Mouse (Mus musculus) right cerebral cortex, postnatal 10 days (tissue): ENCODE results near the gene Anxa9.

Source experiments
- DNase-seq, 2 experiments: peaks; one replicate each; pipeline ENCODE4 v3.0.0; 2021; ENCODE audit warnings: low spot score in 2 of 2

Anxa9 gene

GRCm38 (mm10) chr3:95314075-95314474 is 7.1 kb upstream of the Anxa9 start:
- no peak for DNase-seq

- DNase-seq = no peak
These were observed 6.5 kb upstream of the Anxa9 start for GRCm38 (mm10) chr3:95313476-95313875.

- no peak for DNase-seq
These were observed 5.6 kb upstream of the Anxa9 start for GRCm38 (mm10) chr3:95312623-95313022.

DNA sequence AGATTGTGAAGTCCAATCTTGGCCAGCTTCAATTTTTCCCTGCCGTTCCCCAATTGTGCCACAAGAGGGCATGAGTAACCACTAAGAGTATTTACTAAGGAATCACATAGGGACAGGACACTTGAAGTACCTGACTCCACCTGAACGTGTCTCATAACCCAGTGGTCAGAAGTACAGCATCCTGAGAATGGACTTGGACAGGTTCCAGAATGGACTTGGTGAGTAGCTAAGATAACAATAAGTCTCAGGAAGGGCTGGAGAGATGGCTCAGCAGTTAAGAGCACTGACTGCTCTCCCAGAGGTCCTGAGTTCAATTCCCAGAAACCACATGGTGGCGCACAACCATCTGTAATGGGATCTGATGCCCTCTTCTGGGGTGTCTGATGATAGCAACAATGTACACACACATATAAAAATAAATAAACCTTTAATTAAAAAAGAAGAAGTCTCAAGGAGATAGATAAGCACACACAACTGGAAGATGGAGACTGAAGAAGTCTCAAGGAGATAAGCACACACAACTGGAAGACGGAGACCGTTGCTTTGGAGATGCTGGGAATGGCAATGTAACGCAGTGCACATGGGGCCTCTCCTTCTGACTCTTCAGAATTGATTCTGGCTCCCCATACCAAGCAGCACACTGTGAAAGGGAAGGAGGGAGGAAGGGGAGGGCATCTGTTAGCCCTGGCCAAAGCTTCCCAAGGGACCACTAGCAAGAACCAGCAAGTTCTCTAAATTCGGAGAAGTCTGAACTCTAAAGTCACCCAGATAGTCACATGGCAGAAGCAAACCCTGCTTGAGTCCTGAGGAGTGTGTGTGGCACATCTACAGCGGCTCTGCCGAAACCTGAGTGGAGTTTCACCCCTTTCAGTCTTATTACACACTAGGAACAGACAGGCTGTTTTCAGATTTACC is 4.2 kb upstream of the Anxa9 start:
- DNase-seq = peak; percentile 65 to 72

DNA sequence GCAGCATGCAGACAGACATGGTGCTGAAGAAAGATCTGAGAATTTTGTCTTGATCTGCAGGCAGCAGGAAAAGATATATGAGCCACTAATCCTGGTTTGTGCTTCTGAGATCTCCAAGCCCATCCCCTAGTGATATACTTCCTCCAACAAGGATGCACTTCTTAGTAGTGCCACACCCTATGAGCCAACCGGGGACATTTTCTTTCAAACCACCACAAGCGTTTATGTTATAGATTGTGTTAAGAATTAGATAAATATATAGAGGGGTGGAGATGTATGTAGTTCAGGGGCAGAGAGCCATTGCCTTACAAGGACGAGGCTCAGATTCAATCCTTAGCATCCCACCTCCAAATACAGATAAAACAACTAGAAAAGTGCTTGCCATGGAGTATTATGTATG is 3.5 kb upstream of the Anxa9 start:
- DNase-seq = no peak

GRCm38 (mm10) chr3:95306244-95306643 is 732 bp downstream of the Anxa9 start:
- DNase-seq = no peak

DNA sequence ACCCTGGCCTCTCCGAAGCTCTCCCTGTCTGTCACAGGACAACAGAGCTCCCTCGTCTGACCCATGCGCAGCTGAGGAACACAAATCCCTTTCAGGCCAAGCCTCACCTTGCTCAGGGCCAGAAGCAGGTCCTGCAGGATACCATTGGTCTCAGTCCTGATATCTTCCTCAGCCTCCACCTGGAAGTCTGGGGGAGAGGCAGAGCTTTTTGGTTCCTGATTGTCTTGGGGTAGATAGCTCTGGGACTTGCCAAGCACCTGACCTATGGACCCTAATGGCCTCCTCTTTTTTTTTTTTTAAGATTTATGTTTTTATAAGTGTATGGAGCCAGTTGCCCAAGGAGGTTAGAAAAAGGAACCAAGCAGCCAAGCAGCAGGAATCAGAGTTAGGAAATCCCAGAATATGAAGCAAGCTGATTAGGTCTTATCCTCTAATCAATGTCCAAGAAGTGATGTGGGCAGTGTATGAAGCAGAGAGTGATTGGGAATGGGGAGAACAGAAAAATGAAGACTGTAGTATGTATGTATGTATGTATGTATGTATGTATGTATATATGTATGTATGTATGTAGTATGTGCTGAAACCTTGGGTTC is 5.7 kb downstream of the Anxa9 start:
- DNase-seq = no peak

- DNase-seq = no peak
These were observed 9.0 kb downstream of the Anxa9 start for GRCm38 (mm10) chr3:95298018-95298417.

- no peak for DNase-seq
These were observed 10.9 kb downstream of the Anxa9 start for GRCm38 (mm10) chr3:95296103-95296469.

- DNase-seq = no peak
These were observed 11.5 kb downstream of the Anxa9 start for GRCm38 (mm10) chr3:95295321-95296102.

GRCm38 (mm10) chr3:95294718-95295117 is 12.3 kb downstream of the Anxa9 start:
- DNase-seq = no peak

GRCm38 (mm10) chr3:95294316-95294715 is 12.7 kb downstream of the Anxa9 start:
- no peak for DNase-seq

- no peak for DNase-seq
These were observed 13.4 kb downstream of the Anxa9 start for GRCm38 (mm10) chr3:95293537-95293936.

DNA sequence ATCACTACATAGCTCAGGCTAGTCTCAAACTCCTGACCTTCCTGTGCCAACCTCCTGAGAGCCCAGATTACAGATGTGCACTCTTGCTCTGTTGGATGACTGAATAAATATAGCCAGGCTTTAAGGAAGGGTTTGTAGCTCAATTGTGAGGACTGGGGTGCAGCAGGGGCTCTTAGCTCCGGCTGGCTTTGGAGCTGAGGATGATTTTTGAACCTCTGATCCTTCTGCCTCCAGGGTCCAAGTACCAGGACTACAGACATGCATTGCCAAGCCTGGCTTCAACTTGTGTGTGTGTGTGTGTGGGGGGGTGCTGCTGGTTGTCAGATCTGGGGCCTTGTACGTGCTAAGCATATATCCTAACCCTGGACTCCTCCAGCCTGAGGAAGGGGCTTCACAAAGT is 14.1 kb downstream of the Anxa9 start:
- no peak for DNase-seq

- no peak for DNase-seq
These were observed 15.9 kb downstream of the Anxa9 start for GRCm38 (mm10) chr3:95291041-95291440.

DNA sequence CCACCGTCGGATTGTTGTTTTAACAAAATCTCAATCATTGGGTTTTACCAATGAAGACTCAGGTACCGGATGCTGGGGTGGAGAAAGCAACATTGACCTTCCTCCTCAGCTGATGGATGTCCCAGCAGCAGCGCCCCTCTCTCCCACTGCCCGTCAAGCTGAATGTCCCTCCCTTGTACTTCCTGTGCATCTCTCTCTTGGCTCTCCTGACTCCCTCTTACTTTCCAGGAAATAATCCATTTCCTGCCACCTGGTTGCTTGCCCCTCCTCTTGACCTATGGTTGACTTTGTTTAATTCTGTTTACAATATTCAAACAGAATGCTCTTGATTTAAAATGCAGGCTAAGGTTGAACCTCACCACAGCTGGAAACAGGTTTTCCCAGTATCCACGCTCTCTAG is 16.8 kb downstream of the Anxa9 start:
- DNase-seq = no peak

- DNase-seq = no peak
These were observed 17.6 kb downstream of the Anxa9 start for GRCm38 (mm10) chr3:95289419-95289818.

GRCm38 (mm10) chr3:95287541-95287940 is 19.4 kb downstream of the Anxa9 start:
- no peak for DNase-seq

DNA sequence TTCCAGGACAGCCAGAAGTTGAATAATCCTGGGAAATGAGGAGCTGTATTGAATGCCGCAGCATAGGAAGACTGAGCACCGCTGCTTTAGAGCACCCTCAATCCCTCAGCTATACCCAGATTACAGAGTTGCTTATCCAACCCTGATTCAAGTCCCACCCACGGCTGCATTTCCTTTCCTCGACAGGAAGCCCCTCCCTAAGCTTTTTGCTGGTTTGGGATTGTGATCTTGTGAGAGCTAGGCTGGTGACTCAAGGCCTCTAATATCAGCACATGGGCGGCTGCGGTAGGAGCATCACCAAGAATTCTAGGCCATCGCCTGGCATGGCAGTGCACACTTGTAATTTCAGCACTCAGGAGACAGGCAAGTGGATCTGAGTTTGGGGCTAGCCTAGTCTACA is 20.5 kb downstream of the Anxa9 start:
- no peak for DNase-seq

DNA sequence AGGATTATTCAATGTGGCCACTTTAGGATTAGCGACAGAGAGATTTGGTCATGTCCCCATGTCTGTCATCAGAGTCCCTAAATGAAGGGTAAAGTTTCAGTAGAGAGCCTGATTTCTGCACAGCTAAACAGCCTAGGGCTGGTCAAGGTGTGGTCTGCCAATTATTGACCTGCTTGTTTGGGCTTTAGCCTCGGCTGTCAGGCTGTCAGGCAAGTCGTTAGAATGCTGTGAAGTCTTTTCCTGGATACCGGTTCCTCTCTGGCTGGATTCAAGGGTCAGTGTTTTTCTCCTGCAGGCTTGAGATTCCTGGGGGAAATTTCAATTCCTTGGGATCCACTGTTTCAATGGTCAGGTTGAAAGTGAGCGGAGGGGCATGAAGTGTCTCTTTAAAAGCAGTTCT is 21.0 kb downstream of the Anxa9 start:
- DNase-seq = no peak

- DNase-seq = no peak
These were observed 21.6 kb downstream of the Anxa9 start for GRCm38 (mm10) chr3:95285390-95285789.

GRCm38 (mm10) chr3:95284501-95285281 is 22.3 kb downstream of the Anxa9 start:
- no peak for DNase-seq
